Mouse (Mus musculus): ENCODE measurements at regions not wholly inside any gene's neighbourhood (a gene's known extent, or its start where the extent isn't known, plus 50 kb on each side); places are given as distances from the start of the nearest gene placed in this dataset.
A peak's percentile ranks its signal among the peaks of the same experiment; 100 is the strongest.

DNA sequence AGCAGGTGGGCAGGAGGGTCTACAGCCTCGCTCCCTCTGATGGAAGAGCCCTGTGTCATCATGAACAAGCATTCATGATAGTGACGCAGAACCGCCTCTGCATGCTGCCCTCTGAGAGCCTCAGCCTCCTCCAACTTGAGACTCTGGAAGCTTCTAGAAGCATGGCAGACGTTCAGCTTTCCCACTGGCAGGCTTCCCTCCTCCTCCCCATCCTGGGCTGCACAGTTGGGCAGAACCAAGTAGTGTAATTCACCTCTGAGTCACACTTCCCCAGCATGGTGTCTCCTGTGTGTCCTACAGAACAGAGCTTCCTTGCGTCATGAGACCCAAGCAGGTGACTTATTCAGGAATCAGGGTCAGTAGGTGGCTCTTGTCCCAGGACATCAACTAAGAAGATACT, 271.3 kb upstream of the Zmiz1 start:
- WGBS = 92% methylated on average over 5 of the region's 5 CpGs
- H3K9ac ChIP-seq (ENCODE audit: low read length) = no peak overlapping the region
- no peak overlapping the region for H3K4me3 ChIP-seq (ENCODE audit: low read depth, low read length)
- DNase-seq (ENCODE audit: low spot score) (no peak), ATAC-seq (replicated peaks; ENCODE audit: low FRiP score, low TSS enrichment, low read depth) (no peak)
- H3K4me2 ChIP-seq (ENCODE audit: low read length) = no peak overlapping the region
- no peaks in the 10 kb centered on the region for H3K36me3 ChIP-seq (ENCODE audit: control insufficient read depth, insufficient read depth, low read length)
- H3K27me3 ChIP-seq (replicated peaks; ENCODE audit: control insufficient read depth, insufficient read depth, low read length) = no peaks in the 10 kb centered on the region
- H3K4me1 ChIP-seq (replicated peaks; ENCODE audit: control insufficient read depth, insufficient read depth, low read length) = peaks cover 14% of the 10 kb centered on the region
- H3K9me3 ChIP-seq (ENCODE audit: control insufficient read depth, low read length) = no peaks in the 10 kb centered on the region
- H3K27ac ChIP-seq (ENCODE audit: low read depth) = no peak overlapping the region

DNA sequence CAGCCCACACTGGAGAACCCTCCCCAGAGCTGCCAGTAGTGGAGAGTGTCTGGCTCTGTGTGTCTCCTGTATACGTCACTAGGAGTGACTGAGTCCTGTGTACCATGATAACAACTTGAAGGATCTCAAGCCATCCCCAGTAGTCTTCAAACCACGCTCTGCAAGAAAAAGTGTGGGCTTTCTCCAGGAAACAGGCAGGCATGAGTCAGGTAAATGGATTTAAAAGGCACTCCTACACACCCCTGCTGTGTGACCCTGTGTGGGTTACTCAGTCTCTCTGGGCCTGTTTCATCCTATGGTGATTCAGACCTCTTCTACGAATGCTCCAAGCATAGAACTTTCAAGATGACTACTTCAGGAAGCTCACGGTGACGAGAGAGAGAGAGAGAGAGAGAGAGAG, 269.7 kb upstream of the Zmiz1 start:
- H3K9me3 ChIP-seq (ENCODE audit: control insufficient read depth, low read length) = no peaks in the 10 kb centered on the region
- no peaks in the 10 kb centered on the region for H3K27me3 ChIP-seq (replicated peaks; ENCODE audit: control insufficient read depth, insufficient read depth, low read length)
- no peak overlapping the region for H3K4me2 ChIP-seq (ENCODE audit: low read length)
- H3K36me3 ChIP-seq (ENCODE audit: control insufficient read depth, insufficient read depth, low read length) = no peaks in the 10 kb centered on the region
- H3K4me1 ChIP-seq (replicated peaks; ENCODE audit: control insufficient read depth, insufficient read depth, low read length) = peaks cover 16% of the 10 kb centered on the region
- ATAC-seq (replicated peaks; ENCODE audit: low FRiP score, low TSS enrichment, low read depth) = no peak
- WGBS = 90% methylated on average over 5 of the region's 5 CpGs
- no peak overlapping the region for H3K27ac ChIP-seq (ENCODE audit: low read depth)
- no peak overlapping the region for H3K4me3 ChIP-seq (ENCODE audit: low read depth, low read length)
- no peak for DNase-seq (ENCODE audit: low spot score)
- H3K9ac ChIP-seq (ENCODE audit: low read length) = no peak overlapping the region

DNA sequence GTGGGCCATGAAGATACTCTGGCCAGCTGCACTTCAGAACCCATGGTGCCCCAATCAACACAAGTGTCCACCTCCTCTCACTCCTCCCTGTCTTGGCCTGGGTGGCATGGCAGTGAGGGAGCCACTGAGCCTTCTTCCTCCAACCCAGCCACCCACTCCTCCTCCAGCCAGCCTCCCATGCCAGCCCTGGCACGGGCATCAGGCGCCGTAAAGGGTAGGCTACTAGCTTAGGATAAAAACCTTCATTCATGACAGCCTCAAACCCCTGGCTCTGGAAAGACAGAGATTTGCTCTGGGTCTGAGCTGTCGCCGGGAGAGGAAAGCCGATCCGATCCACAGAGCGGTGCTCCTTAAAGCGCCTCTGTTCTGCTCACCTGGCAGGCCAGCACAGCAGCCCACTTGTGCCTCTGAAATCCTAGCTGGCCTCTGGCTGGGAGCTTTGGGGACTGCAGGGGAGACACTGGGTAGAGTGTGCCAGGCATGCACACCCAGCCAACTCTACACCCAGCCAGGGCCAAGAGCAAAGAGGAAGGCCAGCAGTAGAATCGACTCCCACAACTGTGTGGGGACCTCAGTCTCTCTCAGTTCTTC, 268.2 kb upstream of the Zmiz1 start:
- H3K4me1 ChIP-seq (replicated peaks; ENCODE audit: control insufficient read depth, insufficient read depth, low read length) = peaks cover 17% of the 10 kb centered on the region
- 95% methylated on average over 10 of the region's 10 CpGs for WGBS
- H3K9ac ChIP-seq (ENCODE audit: low read length) = no peak overlapping the region
- no peaks in the 10 kb centered on the region for H3K9me3 ChIP-seq (ENCODE audit: control insufficient read depth, low read length)
- no peak overlapping the region for H3K4me2 ChIP-seq (ENCODE audit: low read length)
- no peaks in the 10 kb centered on the region for H3K36me3 ChIP-seq (ENCODE audit: control insufficient read depth, insufficient read depth, low read length)
- no peak overlapping the region for H3K4me3 ChIP-seq (ENCODE audit: low read depth, low read length)
- H3K27ac ChIP-seq (ENCODE audit: low read depth) = no peak overlapping the region
- DNase-seq (ENCODE audit: low spot score) = no peak
- H3K27me3 ChIP-seq (replicated peaks; ENCODE audit: control insufficient read depth, insufficient read depth, low read length) = no peaks in the 10 kb centered on the region
- ATAC-seq (replicated peaks; ENCODE audit: low FRiP score, low TSS enrichment, low read depth) = no peak

DNA sequence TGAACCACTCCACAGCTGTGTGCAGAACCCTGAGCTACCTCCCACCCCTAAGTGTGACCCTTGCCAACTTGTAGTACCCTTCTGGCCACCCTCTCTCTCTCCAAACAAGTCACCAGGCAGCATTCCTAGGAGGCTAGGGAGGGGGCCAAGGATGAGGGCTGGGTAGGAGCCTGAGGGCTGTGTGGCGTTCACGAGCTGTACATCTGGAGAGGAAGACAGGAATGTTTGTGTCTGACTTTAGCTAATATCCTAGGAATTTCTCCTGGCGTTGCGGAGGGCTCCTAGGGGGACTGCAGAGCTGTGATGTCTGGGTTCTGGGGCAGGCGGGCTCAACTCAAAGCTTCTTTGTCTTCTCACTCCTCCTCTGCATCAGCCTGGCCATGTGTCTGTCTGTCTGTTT, 262.2 kb upstream of the Zmiz1 start:
- peaks cover 50% of the 10 kb centered on the region for H3K4me1 ChIP-seq (replicated peaks; ENCODE audit: control insufficient read depth, insufficient read depth, low read length)
- no peak overlapping the region for H3K4me2 ChIP-seq (ENCODE audit: low read length)
- ATAC-seq (replicated peaks; ENCODE audit: low FRiP score, low TSS enrichment, low read depth) (peak; percentile 24), DNase-seq (ENCODE audit: low spot score) (peak; percentile 63)
- no peaks in the 10 kb centered on the region for H3K9me3 ChIP-seq (ENCODE audit: control insufficient read depth, low read length)
- H3K27ac ChIP-seq (ENCODE audit: low read depth) = peak overlapping the region; percentile 77
- no peak overlapping the region for H3K4me3 ChIP-seq (ENCODE audit: low read depth, low read length)
- H3K27me3 ChIP-seq (replicated peaks; ENCODE audit: control insufficient read depth, insufficient read depth, low read length) = no peaks in the 10 kb centered on the region
- 12% methylated on average over 5 of the region's 5 CpGs for WGBS
- no peaks in the 10 kb centered on the region for H3K36me3 ChIP-seq (ENCODE audit: control insufficient read depth, insufficient read depth, low read length)
- 0 out of 2 replicates have a peak overlapping the region, but pooled peaks have one; percentile 25 for H3K9ac ChIP-seq (ENCODE audit: low read length)

DNA sequence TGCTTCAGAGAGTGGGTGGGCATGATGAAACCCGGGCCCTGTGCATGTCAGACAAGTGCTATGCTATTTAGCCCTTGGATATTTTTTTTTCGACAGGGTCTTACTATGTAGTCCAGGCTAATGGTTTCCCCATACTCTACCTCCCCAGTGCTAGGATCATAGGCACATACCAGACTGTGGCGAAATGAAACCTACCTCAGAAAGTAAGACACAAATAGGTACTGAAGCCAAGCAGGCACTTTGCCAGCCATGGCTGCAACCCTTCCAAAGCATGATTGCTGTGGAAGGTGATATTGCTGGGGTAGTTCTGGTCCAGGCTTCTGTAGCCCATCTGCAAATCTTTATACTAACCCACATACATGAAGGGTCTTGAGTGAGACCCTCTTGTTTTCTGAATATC, 259.1 kb upstream of the Zmiz1 start:
- 81% methylated on average over 3 of the region's 3 CpGs for WGBS
- H3K4me2 ChIP-seq (ENCODE audit: low read length) = no peak overlapping the region
- DNase-seq (ENCODE audit: low spot score) = no peak
- H3K9me3 ChIP-seq (ENCODE audit: control insufficient read depth, low read length) = no peaks in the 10 kb centered on the region
- no peaks in the 10 kb centered on the region for H3K36me3 ChIP-seq (ENCODE audit: control insufficient read depth, insufficient read depth, low read length)
- peak overlapping the region; percentile 91 for H3K27ac ChIP-seq (ENCODE audit: low read depth)
- H3K27me3 ChIP-seq (replicated peaks; ENCODE audit: control insufficient read depth, insufficient read depth, low read length) = no peaks in the 10 kb centered on the region
- no peak for ATAC-seq (replicated peaks; ENCODE audit: low FRiP score, low TSS enrichment, low read depth)
- H3K4me3 ChIP-seq (ENCODE audit: low read depth, low read length) = no peak overlapping the region
- peak overlapping the region; percentile 10; the same call in 1 of the 2 replicates for H3K9ac ChIP-seq (ENCODE audit: low read length)
- H3K4me1 ChIP-seq (replicated peaks; ENCODE audit: control insufficient read depth, insufficient read depth, low read length) = peaks cover 51% of the 10 kb centered on the region

DNA sequence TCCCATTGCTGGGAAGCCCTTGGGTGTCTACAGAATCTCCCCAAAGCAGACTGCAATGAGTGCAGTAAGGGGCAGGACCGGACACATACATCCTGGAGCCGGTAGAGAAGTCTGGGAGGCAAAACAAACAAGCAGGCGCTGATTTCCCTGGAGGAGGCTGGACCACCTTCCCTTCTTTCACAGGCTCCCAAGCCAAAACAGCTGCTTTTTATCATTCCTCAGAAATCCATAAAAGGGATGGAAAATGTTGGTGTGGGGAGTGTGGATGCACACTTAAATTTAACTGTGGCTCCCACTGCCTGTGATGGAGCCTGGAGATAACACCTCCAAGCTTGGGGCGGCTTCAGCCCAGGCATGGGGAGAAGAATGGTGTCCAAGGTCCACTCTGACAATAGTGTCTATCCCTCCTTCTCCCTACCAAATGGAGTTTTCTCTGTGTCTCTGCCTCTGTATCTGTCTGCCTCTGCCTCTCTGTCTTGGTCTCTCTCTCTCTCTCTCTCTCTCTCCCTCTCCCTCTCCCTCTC, 258.3 kb upstream of the Zmiz1 start:
- H3K36me3 ChIP-seq (ENCODE audit: control insufficient read depth, insufficient read depth, low read length) = no peaks in the 10 kb centered on the region
- no peak overlapping the region for H3K4me2 ChIP-seq (ENCODE audit: low read length)
- WGBS = 18% methylated on average over 4 of the region's 4 CpGs
- H3K4me3 ChIP-seq (ENCODE audit: low read depth, low read length) = no peak overlapping the region
- H3K9me3 ChIP-seq (ENCODE audit: control insufficient read depth, low read length) = no peaks in the 10 kb centered on the region
- no peaks in the 10 kb centered on the region for H3K27me3 ChIP-seq (replicated peaks; ENCODE audit: control insufficient read depth, insufficient read depth, low read length)
- DNase-seq (ENCODE audit: low spot score) = peak; percentile 65
- no peak overlapping the region for H3K9ac ChIP-seq (ENCODE audit: low read length)
- H3K4me1 ChIP-seq (replicated peaks; ENCODE audit: control insufficient read depth, insufficient read depth, low read length) = peaks cover 45% of the 10 kb centered on the region
- H3K27ac ChIP-seq (ENCODE audit: low read depth) = peak overlapping the region; percentile 91
- ATAC-seq (replicated peaks; ENCODE audit: low FRiP score, low TSS enrichment, low read depth) = peak; percentile 47; the same call in 1 of the 2 replicates

DNA sequence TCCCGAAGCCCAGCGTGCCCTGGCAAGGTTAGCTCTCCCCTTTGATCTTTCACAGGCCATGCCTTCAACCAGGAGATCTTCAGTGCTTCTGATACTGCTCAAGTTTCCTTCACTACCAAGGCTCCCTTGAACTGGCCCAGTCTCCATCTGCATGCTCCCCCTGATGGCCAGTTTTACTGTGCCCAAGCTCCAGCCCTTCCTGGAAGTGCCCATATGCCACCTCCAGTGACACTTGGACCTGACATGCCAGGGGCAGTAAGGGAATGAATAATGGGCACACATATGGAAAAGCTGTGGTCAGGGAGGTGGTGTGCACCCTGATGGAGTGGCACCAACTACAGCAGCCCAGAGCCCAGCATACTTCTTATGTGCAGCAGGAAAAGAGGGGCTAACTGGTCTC, 256.7 kb upstream of the Zmiz1 start:
- Histone ChIP-seq H3K4me1 (replicated peaks; ENCODE audit: control insufficient read depth, insufficient read depth, low read length) (peaks cover 41% of the 10 kb centered on the region), H3K4me2 (ENCODE audit: low read length) (no peak overlapping the region)

DNA sequence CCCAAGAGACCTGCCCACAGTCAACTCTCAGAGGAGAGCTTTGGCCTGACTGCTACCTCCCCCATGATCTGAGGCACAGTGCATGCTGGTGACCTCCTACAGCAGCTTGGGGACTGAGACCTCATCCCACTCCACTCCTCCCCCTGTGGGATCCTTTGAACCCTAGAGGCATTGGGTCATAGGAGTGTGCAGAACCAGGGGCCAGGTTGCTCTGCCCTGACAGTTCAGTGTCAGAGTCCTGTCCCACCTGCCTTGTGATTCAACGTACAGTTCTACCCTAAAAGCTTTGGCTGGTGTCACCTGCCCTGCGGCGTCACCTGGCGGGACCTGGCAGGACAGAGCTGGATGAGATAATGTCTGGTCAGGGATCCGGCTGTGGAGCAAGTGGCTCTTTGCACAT, 254.9 kb upstream of the Zmiz1 start:
- Histone ChIP-seq H3K9ac (ENCODE audit: low read length) (no peak overlapping the region), H3K9me3 (ENCODE audit: control insufficient read depth, low read length) (no peaks in the 10 kb centered on the region), H3K4me1 (replicated peaks; ENCODE audit: control insufficient read depth, insufficient read depth, low read length) (peaks cover 46% of the 10 kb centered on the region), H3K4me3 (ENCODE audit: low read depth, low read length) (no peak overlapping the region), H3K27me3 (replicated peaks; ENCODE audit: control insufficient read depth, insufficient read depth, low read length) (no peaks in the 10 kb centered on the region), H3K36me3 (ENCODE audit: control insufficient read depth, insufficient read depth, low read length) (no peaks in the 10 kb centered on the region), H3K4me2 (ENCODE audit: low read length) (no peak overlapping the region), H3K27ac (ENCODE audit: low read depth) (no peak overlapping the region)
- WGBS = 90% methylated on average over 5 of the region's 5 CpGs
- ATAC-seq (replicated peaks; ENCODE audit: low FRiP score, low TSS enrichment, low read depth) = no peak
- no peak for DNase-seq (ENCODE audit: low spot score)

More for the DNA sequence above, 256.7 kb upstream of the Zmiz1 start:
- no peak for DNase-seq (ENCODE audit: low spot score)
- Histone ChIP-seq H3K9me3 (ENCODE audit: control insufficient read depth, low read length) (no peaks in the 10 kb centered on the region), H3K27ac (ENCODE audit: low read depth) (no peak overlapping the region), H3K4me3 (ENCODE audit: low read depth, low read length) (no peak overlapping the region), H3K9ac (ENCODE audit: low read length) (no peak overlapping the region), H3K27me3 (replicated peaks; ENCODE audit: control insufficient read depth, insufficient read depth, low read length) (no peaks in the 10 kb centered on the region), H3K36me3 (ENCODE audit: control insufficient read depth, insufficient read depth, low read length) (no peaks in the 10 kb centered on the region)
- 45% methylated on average over 2 of the region's 2 CpGs for WGBS
- ATAC-seq (replicated peaks; ENCODE audit: low FRiP score, low TSS enrichment, low read depth) = no peak

DNA sequence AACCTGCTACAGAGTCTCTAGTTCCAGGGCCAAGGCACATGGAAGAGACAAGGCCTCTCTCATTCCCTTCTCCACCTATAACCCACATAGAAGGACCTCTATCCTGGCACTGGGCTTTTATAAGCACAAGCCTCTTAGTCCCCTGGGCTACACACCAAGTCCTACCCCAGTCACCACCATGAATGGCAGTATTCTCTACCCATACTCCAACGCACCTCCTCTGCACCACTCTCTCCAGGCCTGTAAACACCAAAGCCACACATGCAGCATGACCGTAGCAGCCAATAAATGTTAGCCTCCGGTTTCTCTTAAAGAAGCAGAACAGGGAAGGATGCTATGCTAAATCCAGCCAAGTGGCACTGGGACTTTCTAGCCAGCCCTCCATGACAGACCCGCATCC, 252.1 kb upstream of the Zmiz1 start:
- DNase-seq (ENCODE audit: low spot score) = no peak
- Histone ChIP-seq H3K9ac (ENCODE audit: low read length) (no peak overlapping the region), H3K27me3 (replicated peaks; ENCODE audit: control insufficient read depth, insufficient read depth, low read length) (no peaks in the 10 kb centered on the region), H3K36me3 (ENCODE audit: control insufficient read depth, insufficient read depth, low read length) (no peaks in the 10 kb centered on the region), H3K4me3 (ENCODE audit: low read depth, low read length) (no peak overlapping the region), H3K9me3 (ENCODE audit: control insufficient read depth, low read length) (no peaks in the 10 kb centered on the region), H3K4me1 (replicated peaks; ENCODE audit: control insufficient read depth, insufficient read depth, low read length) (peaks cover 22% of the 10 kb centered on the region), H3K27ac (ENCODE audit: low read depth) (no peak overlapping the region), H3K4me2 (ENCODE audit: low read length) (no peak overlapping the region)
- 67% methylated on average over 4 of the region's 4 CpGs for WGBS
- no peak for ATAC-seq (replicated peaks; ENCODE audit: low FRiP score, low TSS enrichment, low read depth)

All from intestine, embryonic 14.5 days (tissue).